Mouse (Mus musculus) CH12.LX (cell line): Measurements from ENCODE around the gene Lpar5.

ENCODE experiments used
- CHD1 ChIP-seq: IDR thresholded peaks from 2 replicates; pipeline ENCODE4 v1.6.1; 2012; ENCODE audit warnings: low read depth, low read length, improper control_type of control experiment, inconsistent platforms
- E2F4 ChIP-seq: IDR thresholded peaks from 2 replicates; pipeline ENCODE4 v1.6.1; 2011; ENCODE audit warnings: low read depth, low read length, improper control_type of control experiment; ENCODE audit not compliant: insufficient replicate concordance
- MAFK ChIP-seq: IDR thresholded peaks from 2 replicates; pipeline ENCODE4 v1.6.1; 2011; ENCODE audit warnings: low read length, improper control_type of control experiment; ENCODE audit not compliant: insufficient replicate concordance
- MAX ChIP-seq: IDR thresholded peaks from 2 replicates; pipeline ENCODE4 v1.6.1; 2011; ENCODE audit warnings: low read length, improper control_type of control experiment
- NRF1 ChIP-seq: IDR thresholded peaks from 2 replicates; pipeline ENCODE4 v1.6.1; 2014; ENCODE audit warnings: low read depth, mild to moderate bottlenecking, inconsistent platforms, low read length, improper control_type of control experiment, moderate library complexity
- POLR2A ChIP-seq: IDR thresholded peaks from 2 replicates; pipeline ENCODE4 v1.6.1; 2011; ENCODE audit warnings: low read depth, mild to moderate bottlenecking, improper control_type of control experiment, low read length

DNA sequence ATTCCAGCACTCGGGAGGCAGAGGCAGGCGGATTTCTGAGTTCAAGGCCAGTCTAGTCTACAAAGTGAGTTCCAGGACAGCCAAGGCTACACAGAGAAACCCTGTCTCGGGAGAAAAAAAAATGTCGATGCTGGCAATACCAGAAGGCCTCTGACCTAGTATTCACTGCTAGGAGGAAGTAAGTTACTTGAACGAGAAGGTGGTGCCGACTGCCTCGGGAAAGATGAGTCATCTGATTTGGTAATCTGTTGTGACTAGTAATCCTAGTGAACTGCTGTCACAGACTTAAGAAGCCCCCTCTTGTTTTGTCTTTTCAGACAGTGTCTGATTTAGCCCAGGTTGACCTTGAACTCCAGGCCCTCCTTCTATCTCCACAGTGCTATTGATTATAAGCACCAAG is 26.7 kb upstream of the Lpar5 start:
- no peak for TF ChIP-seq POLR2A
- TF ChIP-seq MAX = no peak
- no peak for TF ChIP-seq NRF1
- TF ChIP-seq CHD1 = no peak
- no peak for TF ChIP-seq E2F4
- no peak for TF ChIP-seq MAFK
